Mouse (Mus musculus) ES-Bruce4 (cell line): Measurements from ENCODE around the gene St6galnac3. TPM values are rescaled to one million over a fixed set of nuclear protein-coding genes. Genes with fewer than 3 reads are reported as not detected.

Source experiments
- H3K27ac ChIP-seq: 2 replicates; pipeline ENCODE4 v1.5.1; 2012; ENCODE audit warnings: low read length, inconsistent platforms; ENCODE audit not compliant: insufficient read depth
- H3K27me3 ChIP-seq: 2 replicates; pipeline ENCODE4 v1.6.1; 2012; ENCODE audit warnings: mild to moderate bottlenecking, low read length, inconsistent platforms; ENCODE audit not compliant: control insufficient read depth, poor library complexity, insufficient read depth, severe bottlenecking
- H3K36me3 ChIP-seq: 2 replicates; pipeline ENCODE4 v1.6.1; 2012; ENCODE audit warnings: inconsistent platforms, mild to moderate bottlenecking, low read length, moderate library complexity; ENCODE audit not compliant: control insufficient read depth, poor library complexity, insufficient read depth, severe bottlenecking
- H3K4me1 ChIP-seq: one replicate; pipeline ENCODE4 v1.8.1; 2011; ENCODE audit warnings: low read length; ENCODE audit not compliant: control insufficient read depth, insufficient read depth
- H3K4me3 ChIP-seq: 2 replicates; pipeline ENCODE4 v1.5.1; 2011; ENCODE audit warnings: low read depth, mild to moderate bottlenecking, low read length
- H3K9ac ChIP-seq: 2 replicates; pipeline ENCODE4 v1.6.1; 2012; ENCODE audit warnings: low read depth, mild to moderate bottlenecking, inconsistent platforms; ENCODE audit not compliant: poor library complexity, severe bottlenecking
- H3K9me3 ChIP-seq: replicated peaks from 2 replicates; pipeline ENCODE4 v1.6.1; 2012; ENCODE audit warnings: mild to moderate bottlenecking, low read length, inconsistent platforms; ENCODE audit not compliant: control insufficient read depth, poor library complexity, insufficient read depth, severe bottlenecking
- CTCF ChIP-seq: IDR thresholded peaks from one replicate; pipeline ENCODE4 v1.8.1; 2011; ENCODE audit warnings: low read depth, low read length
- EP300 ChIP-seq: IDR thresholded peaks from 2 replicates; pipeline ENCODE4 v1.6.1; 2011; ENCODE audit warnings: low read depth, low read length; ENCODE audit not compliant: insufficient read depth
- POLR2A ChIP-seq: IDR thresholded peaks from one replicate; pipeline ENCODE4 v1.8.1; 2011; ENCODE audit warnings: low read length; ENCODE audit not compliant: insufficient read depth
- polyA plus RNA-seq: library from polyadenylated mRNA; stranded (reverse); fragments of >200 nt; gene quantifications from 2 replicates; pipeline ENCODE4 v1.2.4, GENCODE M21; 2011; ENCODE audit warnings: low read depth; ENCODE audit not compliant: missing spikeins, insufficient read depth, insufficient read length

Gene St6galnac3
- polyA plus RNA-seq, 1 experiment, result 4.8 TPM

GRCm38 (mm10) chr3:153240366-153240765 lies 484.6 kb downstream of the St6galnac3 start:
- no peaks in the 10 kb centered on the region for H3K9me3 ChIP-seq
- peaks cover 5% of the 10 kb centered on the region for H3K4me1 ChIP-seq
- no peak for TF ChIP-seq CTCF
- TF ChIP-seq EP300, result no peak
- no peak for TF ChIP-seq POLR2A
- no peaks in the 10 kb centered on the region for H3K36me3 ChIP-seq
- no peak overlapping the region for H3K9ac ChIP-seq
- no peaks in the 10 kb centered on the region for H3K27me3 ChIP-seq
- no peak overlapping the region for H3K4me3 ChIP-seq
- H3K27ac ChIP-seq, result no peak overlapping the region

GRCm38 (mm10) chr3:153238381-153238780 lies 486.6 kb downstream of the St6galnac3 start:
- Histone ChIP-seq H3K36me3 (no peaks in the 10 kb centered on the region), H3K4me1 (peaks cover 5% of the 10 kb centered on the region), H3K9ac (no peak overlapping the region), H3K27me3 (no peaks in the 10 kb centered on the region), H3K27ac (no peak overlapping the region), H3K4me3 (no peak overlapping the region), H3K9me3 (no peaks in the 10 kb centered on the region)
- TF ChIP-seq EP300 (no peak), POLR2A (no peak), CTCF (no peak)

GRCm38 (mm10) chr3:153236262-153236661 lies 488.7 kb downstream of the St6galnac3 start:
- H3K9ac ChIP-seq, result no peak overlapping the region
- TF ChIP-seq CTCF, result no peak
- no peak for TF ChIP-seq POLR2A
- no peak for TF ChIP-seq EP300
- H3K4me3 ChIP-seq, result no peak overlapping the region
- no peaks in the 10 kb centered on the region for H3K9me3 ChIP-seq
- H3K27ac ChIP-seq, result no peak overlapping the region
- H3K36me3 ChIP-seq, result no peaks in the 10 kb centered on the region
- H3K4me1 ChIP-seq, result no peaks in the 10 kb centered on the region
- no peaks in the 10 kb centered on the region for H3K27me3 ChIP-seq

- Histone ChIP-seq H3K27me3 (no peaks in the 10 kb centered on the region), H3K4me3 (no peak overlapping the region), H3K4me1 (no peaks in the 10 kb centered on the region), H3K36me3 (no peaks in the 10 kb centered on the region), H3K9ac (no peak overlapping the region), H3K9me3 (no peaks in the 10 kb centered on the region), H3K27ac (no peak overlapping the region)
- TF ChIP-seq CTCF (no peak), EP300 (no peak)
These were observed 502.2 kb downstream of the St6galnac3 start for GRCm38 (mm10) chr3:153222611-153223402.

- Histone ChIP-seq H3K4me1 (no peaks in the 10 kb centered on the region), H3K4me3 (no peak overlapping the region), H3K9ac (no peak overlapping the region), H3K36me3 (no peaks in the 10 kb centered on the region), H3K9me3 (no peaks in the 10 kb centered on the region), H3K27ac (no peak overlapping the region), H3K27me3 (no peaks in the 10 kb centered on the region)
- TF ChIP-seq POLR2A (no peak), EP300 (no peak), CTCF (no peak)
These were observed 505.6 kb downstream of the St6galnac3 start for GRCm38 (mm10) chr3:153219391-153219790.

- H3K27me3 ChIP-seq, result no peaks in the 10 kb centered on the region
- H3K27ac ChIP-seq, result no peak overlapping the region
- TF ChIP-seq CTCF, result no peak
- no peak for TF ChIP-seq POLR2A
- no peak for TF ChIP-seq EP300
- H3K4me3 ChIP-seq, result no peak overlapping the region
- H3K4me1 ChIP-seq, result no peaks in the 10 kb centered on the region
- H3K36me3 ChIP-seq, result no peaks in the 10 kb centered on the region
- no peak overlapping the region for H3K9ac ChIP-seq
- H3K9me3 ChIP-seq, result no peaks in the 10 kb centered on the region
These were observed 516.8 kb downstream of the St6galnac3 start for GRCm38 (mm10) chr3:153208186-153208585.
